Mouse (Mus musculus): Measurements from ENCODE around the gene Ppa1. TPM values are rescaled to one million over a fixed set of nuclear protein-coding genes. Genes with fewer than 3 reads are reported as not detected.

Gene Ppa1
- polyA plus RNA-seq, 1 experiment from 2014 or later: 124 TPM

GRCm38 (mm10) chr10:61715996-61716864 is 67.9 kb downstream of the Ppa1 start:
- Histone ChIP-seq H3K27ac (replicated peaks) (no peak overlapping the region), H3K4me3 (ENCODE audit: low read depth, low read length) (peak overlapping the region; percentile 61), H3K9me3 (ENCODE audit: control insufficient read depth, low read length) (no peaks in the 10 kb centered on the region), H3K4me1 (replicated peaks; ENCODE audit: control insufficient read depth, insufficient read depth) (no peaks in the 10 kb centered on the region), H3K36me3 (ENCODE audit: control insufficient read depth, insufficient read depth, low read length) (no peaks in the 10 kb centered on the region), H3K27me3 (ENCODE audit: control insufficient read depth, insufficient read depth, low read length) (no peaks in the 10 kb centered on the region), H3K4me2 (replicated peaks; ENCODE audit: low read depth) (peak overlapping the region; percentile 90), H3K9ac (ENCODE audit: low read length) (no peak overlapping the region)
- TF ChIP-seq EP300 (optimal IDR thresholded peaks at IDR 0.05): no peak
- TF ChIP-seq CTCF (IDR thresholded peaks at IDR 0.05; ENCODE audit: low read depth): no peak
- whole genome bisulfite sequencing: 75% methylated on average over 7 of the region's 7 CpGs
- DNase-seq (ENCODE audit: low spot score): no peak
- peak; percentile 19; the same call in 1 of the 2 replicates for ATAC-seq (ENCODE audit: low FRiP score, low TSS enrichment)

DNA sequence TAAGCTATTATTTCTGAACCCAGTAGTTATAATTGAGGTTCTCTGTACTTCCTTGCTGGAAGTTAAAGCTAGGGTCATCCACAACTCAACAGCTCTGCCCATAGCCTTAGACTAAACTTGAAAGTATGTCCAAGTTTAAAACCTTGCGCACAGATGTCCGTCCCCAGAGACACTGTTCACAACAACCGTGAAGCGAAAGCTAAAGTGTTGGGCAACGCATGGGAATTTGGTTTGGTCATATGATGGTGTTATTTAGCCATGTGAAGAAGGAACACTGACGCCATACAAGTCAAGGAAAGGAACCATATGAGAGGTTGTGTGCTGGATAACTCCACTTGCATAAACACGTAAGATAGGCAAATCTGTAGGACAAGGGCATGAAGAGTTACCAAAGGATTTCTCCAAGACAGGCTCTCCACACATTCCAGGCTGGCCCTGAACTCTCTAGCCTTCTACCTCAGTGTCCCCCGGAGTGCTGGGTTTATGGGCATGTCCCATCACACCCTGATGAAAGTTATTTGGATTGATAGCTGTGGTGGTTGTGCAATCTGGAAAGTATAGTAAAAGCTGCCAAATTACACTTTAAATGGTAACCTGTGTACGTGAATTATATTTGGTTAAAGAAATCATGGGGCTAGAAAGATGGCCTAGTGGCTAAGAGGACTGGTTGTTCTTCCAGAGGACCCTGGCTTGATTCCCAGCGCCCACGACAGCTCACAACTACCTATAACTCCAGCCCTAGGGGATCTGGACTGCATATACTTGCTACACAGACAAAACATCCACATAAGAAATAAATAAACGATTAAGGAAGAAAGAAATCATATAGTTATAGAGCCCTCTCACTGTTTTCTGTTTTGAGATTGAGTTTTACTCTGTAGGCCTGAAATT is 69.3 kb downstream of the Ppa1 start:
- no peak for TF ChIP-seq CTCF (IDR thresholded peaks at IDR 0.05; ENCODE audit: low read depth)
- no peak for TF ChIP-seq EP300 (optimal IDR thresholded peaks at IDR 0.05)
- 91% methylated on average over 12 of the region's 12 CpGs for WGBS
- no peak for DNase-seq (ENCODE audit: low spot score)

GRCm38 (mm10) chr10:61720331-61720730 is 72.0 kb downstream of the Ppa1 start:
- Histone ChIP-seq H3K27me3 (ENCODE audit: control insufficient read depth, insufficient read depth, low read length) (no peaks in the 10 kb centered on the region), H3K4me3 (ENCODE audit: low read depth, low read length) (no peak overlapping the region), H3K4me1 (replicated peaks; ENCODE audit: control insufficient read depth, insufficient read depth) (no peaks in the 10 kb centered on the region), H3K4me2 (replicated peaks; ENCODE audit: low read depth) (no peak overlapping the region), H3K9me3 (ENCODE audit: control insufficient read depth, low read length) (no peaks in the 10 kb centered on the region), H3K9ac (ENCODE audit: low read length) (no peak overlapping the region), H3K36me3 (ENCODE audit: control insufficient read depth, insufficient read depth, low read length) (no peaks in the 10 kb centered on the region), H3K27ac (replicated peaks) (no peak overlapping the region)
- WGBS: 84% methylated on average over 7 of the region's 7 CpGs
- no peak for ATAC-seq (ENCODE audit: low FRiP score, low TSS enrichment)
- TF ChIP-seq CTCF (IDR thresholded peaks at IDR 0.05; ENCODE audit: low read depth): no peak
- TF ChIP-seq EP300 (optimal IDR thresholded peaks at IDR 0.05): no peak
- no peak for DNase-seq (ENCODE audit: low spot score)

More for the DNA sequence above, 69.3 kb downstream of the Ppa1 start:
- Histone ChIP-seq H3K9ac (ENCODE audit: low read length) (no peak overlapping the region), H3K4me3 (ENCODE audit: low read depth, low read length) (no peak overlapping the region), H3K27me3 (ENCODE audit: control insufficient read depth, insufficient read depth, low read length) (no peaks in the 10 kb centered on the region), H3K4me2 (replicated peaks; ENCODE audit: low read depth) (no peak overlapping the region), H3K27ac (replicated peaks) (no peak overlapping the region), H3K9me3 (ENCODE audit: control insufficient read depth, low read length) (no peaks in the 10 kb centered on the region), H3K36me3 (ENCODE audit: control insufficient read depth, insufficient read depth, low read length) (no peaks in the 10 kb centered on the region), H3K4me1 (replicated peaks; ENCODE audit: control insufficient read depth, insufficient read depth) (no peaks in the 10 kb centered on the region)
- no peak for ATAC-seq (ENCODE audit: low FRiP score, low TSS enrichment)

DNA sequence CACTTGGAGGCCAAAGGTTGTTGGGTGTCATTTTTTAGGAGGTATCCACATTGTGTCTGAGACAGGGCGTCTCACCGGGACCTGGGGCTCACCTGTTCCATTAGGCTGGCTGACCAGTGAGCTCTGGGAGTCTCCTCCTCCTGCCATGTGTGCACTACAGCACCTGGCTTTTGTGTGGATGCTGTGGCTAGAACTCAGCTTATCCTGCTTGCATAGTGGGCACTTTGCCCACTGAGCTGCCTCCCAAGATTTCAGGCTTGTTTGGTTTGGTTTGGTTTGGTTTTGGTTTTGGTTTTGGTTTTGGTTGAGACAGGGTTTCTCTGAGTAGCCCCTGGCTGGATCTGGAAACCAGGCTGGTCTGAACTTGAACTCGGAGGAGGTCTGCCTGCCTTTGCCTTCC is 73.9 kb downstream of the Ppa1 start:
- Histone ChIP-seq H3K9me3 (ENCODE audit: control insufficient read depth, low read length) (no peaks in the 10 kb centered on the region), H3K36me3 (ENCODE audit: control insufficient read depth, insufficient read depth, low read length) (no peaks in the 10 kb centered on the region), H3K4me1 (replicated peaks; ENCODE audit: control insufficient read depth, insufficient read depth) (no peaks in the 10 kb centered on the region), H3K4me2 (replicated peaks; ENCODE audit: low read depth) (no peak overlapping the region), H3K9ac (ENCODE audit: low read length) (no peak overlapping the region), H3K27ac (replicated peaks) (no peak overlapping the region), H3K4me3 (ENCODE audit: low read depth, low read length) (no peak overlapping the region), H3K27me3 (ENCODE audit: control insufficient read depth, insufficient read depth, low read length) (no peaks in the 10 kb centered on the region)
- WGBS: 67% methylated on average over 3 of the region's 3 CpGs
- no peak for DNase-seq (ENCODE audit: low spot score)
- TF ChIP-seq CTCF (IDR thresholded peaks at IDR 0.05; ENCODE audit: low read depth) (no peak), EP300 (optimal IDR thresholded peaks at IDR 0.05) (no peak)
- peak; percentile 51; the same call in 1 of the 2 replicates for ATAC-seq (ENCODE audit: low FRiP score, low TSS enrichment)

GRCm38 (mm10) chr10:61723271-61723670 is 74.9 kb downstream of the Ppa1 start:
- Histone ChIP-seq H3K36me3 (ENCODE audit: control insufficient read depth, insufficient read depth, low read length) (no peaks in the 10 kb centered on the region), H3K9me3 (ENCODE audit: control insufficient read depth, low read length) (no peaks in the 10 kb centered on the region), H3K27ac (replicated peaks) (no peak overlapping the region), H3K4me1 (replicated peaks; ENCODE audit: control insufficient read depth, insufficient read depth) (no peaks in the 10 kb centered on the region), H3K4me2 (replicated peaks; ENCODE audit: low read depth) (no peak overlapping the region), H3K27me3 (ENCODE audit: control insufficient read depth, insufficient read depth, low read length) (no peaks in the 10 kb centered on the region), H3K9ac (ENCODE audit: low read length) (no peak overlapping the region), H3K4me3 (ENCODE audit: low read depth, low read length) (no peak overlapping the region)
- DNase-seq (ENCODE audit: low spot score) (no peak), ATAC-seq (ENCODE audit: low FRiP score, low TSS enrichment) (0 out of 2 replicates have a peak, but pooled peaks have one; percentile 21)
- WGBS: 64% methylated on average over 6 of the region's 6 CpGs
- no peak for TF ChIP-seq CTCF (IDR thresholded peaks at IDR 0.05; ENCODE audit: low read depth)
- TF ChIP-seq EP300 (optimal IDR thresholded peaks at IDR 0.05): no peak

Other genes starting within 250 kb of the Ppa1 start
- gene Nodal, start 230.6 kb upstream of the Ppa1 start, polyA plus RNA-seq (2015; fragmentation: Nextera tagmentation; extraction: Ambion mirVana): 0.05 TPM in 1 of 2 replicates, not detected in the other
- gene Eif4ebp2, start 195.9 kb upstream of the Ppa1 start, polyA plus RNA-seq (2015; fragmentation: Nextera tagmentation; extraction: Ambion mirVana): 41.5 and 47.7 TPM in 2 replicates
- gene Lrrc20, start 172.8 kb upstream of the Ppa1 start, polyA plus RNA-seq (2015; fragmentation: Nextera tagmentation; extraction: Ambion mirVana): 6.7 and 7.3 TPM in 2 replicates
- gene Npffr1, start 53.1 kb upstream of the Ppa1 start, polyA plus RNA-seq (2015; fragmentation: Nextera tagmentation; extraction: Ambion mirVana): 0.07 and 0.08 TPM in 2 replicates
- 135 and 146 TPM in 2 replicates for gene Sar1a, start 31.7 kb downstream of the Ppa1 start, polyA plus RNA-seq (2015; fragmentation: Nextera tagmentation; extraction: Ambion mirVana)
- gene Tysnd1, start 47.0 kb downstream of the Ppa1 start, polyA plus RNA-seq (2015; fragmentation: Nextera tagmentation; extraction: Ambion mirVana): 18.5 and 20.9 TPM in 2 replicates
- 9.2 and 9.4 TPM in 2 replicates for gene Aifm2, start 66.7 kb downstream of the Ppa1 start, polyA plus RNA-seq (2015; fragmentation: Nextera tagmentation; extraction: Ambion mirVana)
- gene H2afy2, start 135.6 kb downstream of the Ppa1 start, polyA plus RNA-seq (2015; fragmentation: Nextera tagmentation; extraction: Ambion mirVana): 26.0 and 28.7 TPM in 2 replicates

Data from stomach, postnatal 0 days (tissue).